Mouse (Mus musculus): ENCODE measurements around the gene Ppp1r12b.

The Ppp1r12b gene

GRCm38 (mm10) chr1:134757230-134757629 lies 198.5 kb downstream of the Ppp1r12b start:
- no peak for DNase-seq

GRCm38 (mm10) chr1:134756190-134756873 lies 199.4 kb downstream of the Ppp1r12b start:
- DNase-seq: no peak

GRCm38 (mm10) chr1:134755548-134756189 lies 200.1 kb downstream of the Ppp1r12b start:
- no peak for DNase-seq

- no peak for DNase-seq
Measured at GRCm38 (mm10) chr1:134754818-134755217, 200.9 kb downstream of the Ppp1r12b start.

GRCm38 (mm10) chr1:134753751-134754630 lies 201.8 kb downstream of the Ppp1r12b start:
- no peak for DNase-seq

GRCm38 (mm10) chr1:134752447-134752846 lies 203.3 kb downstream of the Ppp1r12b start:
- no peak for DNase-seq

- DNase-seq: no peak
Measured at GRCm38 (mm10) chr1:134749889-134750288, 205.9 kb downstream of the Ppp1r12b start.

GRCm38 (mm10) chr1:134747236-134748174 lies 208.2 kb downstream of the Ppp1r12b start:
- DNase-seq: peak; percentile 49 to 55

GRCm38 (mm10) chr1:134745648-134746047 lies 210.1 kb downstream of the Ppp1r12b start:
- no peak for DNase-seq

GRCm38 (mm10) chr1:134741946-134742661 lies 213.6 kb downstream of the Ppp1r12b start:
- DNase-seq: no peak

GRCm38 (mm10) chr1:134741433-134741832 lies 214.3 kb downstream of the Ppp1r12b start:
- no peak for DNase-seq

GRCm38 (mm10) chr1:134737463-134737862 lies 218.3 kb downstream of the Ppp1r12b start:
- no peak for DNase-seq

GRCm38 (mm10) chr1:134733659-134734058 lies 222.1 kb downstream of the Ppp1r12b start:
- no peak for DNase-seq

- no peak for DNase-seq
Measured at GRCm38 (mm10) chr1:134727256-134727655, 228.5 kb downstream of the Ppp1r12b start.

GRCm38 (mm10) chr1:134726480-134726879 lies 229.3 kb downstream of the Ppp1r12b start:
- no peak for DNase-seq

GRCm38 (mm10) chr1:134725276-134725675 lies 230.5 kb downstream of the Ppp1r12b start:
- peak in 1 of 2 experiments; percentile 17 for DNase-seq

GRCm38 (mm10) chr1:134722891-134723290 lies 232.9 kb downstream of the Ppp1r12b start:
- DNase-seq: no peak

GRCm38 (mm10) chr1:134721486-134721885 lies 234.3 kb downstream of the Ppp1r12b start:
- DNase-seq: no peak

GRCm38 (mm10) chr1:134719718-134720304 lies 235.9 kb downstream of the Ppp1r12b start:
- DNase-seq: no peak

- DNase-seq: no peak
Measured at GRCm38 (mm10) chr1:134715092-134715491, 240.7 kb downstream of the Ppp1r12b start.

- DNase-seq: no peak
Measured at GRCm38 (mm10) chr1:134714166-134714565, 241.6 kb downstream of the Ppp1r12b start.

All from thymus, adult 18-20 months (tissue).